Mouse (Mus musculus) heart, postnatal 0 days (tissue): Measurements from ENCODE around the gene Adgrf1.

ENCODE experiments used
- CTCF ChIP-seq: IDR thresholded peaks from 2 replicates; pipeline ENCODE4 v1.5.1; 2016; ENCODE audit warnings: antibody characterized with exemption, control low read depth, low read depth
- EP300 ChIP-seq: IDR thresholded peaks from 2 replicates; pipeline ENCODE4 v1.6.1; 2016; ENCODE audit warnings: antibody characterized with exemption, low read depth

- TF ChIP-seq CTCF (no peak), EP300 (no peak)
Measured at GRCm38 (mm10) chr17:43239035-43239434, 31.1 kb upstream of the Adgrf1 start.
